Mouse (Mus musculus) brain, embryonic 18.5 days (tissue): ENCODE results near the gene Ctdsp2.

Experiments
- DNase-seq: peaks from one replicate; pipeline ENCODE4 v3.0.0-alpha.2; 2012; ENCODE audit warnings: low read depth, low spot score

Ctdsp2 gene

GRCm38 (mm10) chr10:126978277-126978994 is at the start of gene Ctdsp2:
Gene Ctdsp2 (plus strand): TSS chr10:126978717.
- DNase-seq: peak; percentile 94

GRCm38 (mm10) chr10:126928819-126929206 is 49.7 kb upstream of the Ctdsp2 start:
- no peak for DNase-seq

- DNase-seq: no peak
These were observed 49.0 kb upstream of the Ctdsp2 start for GRCm38 (mm10) chr10:126929543-126929942.

GRCm38 (mm10) chr10:126930270-126931121 is 48.0 kb upstream of the Ctdsp2 start:
- DNase-seq: no peak

- DNase-seq: no peak
These were observed 47.3 kb upstream of the Ctdsp2 start for GRCm38 (mm10) chr10:126931123-126931759.

GRCm38 (mm10) chr10:126931760-126932139 is 46.8 kb upstream of the Ctdsp2 start:
- DNase-seq: no peak

GRCm38 (mm10) chr10:126934561-126934960 is 44.0 kb upstream of the Ctdsp2 start:
- DNase-seq: no peak

- no peak for DNase-seq
These were observed 43.4 kb upstream of the Ctdsp2 start for GRCm38 (mm10) chr10:126935121-126935520.

- no peak for DNase-seq
These were observed 42.7 kb upstream of the Ctdsp2 start for GRCm38 (mm10) chr10:126935556-126936381.

GRCm38 (mm10) chr10:126940949-126941348 is 37.6 kb upstream of the Ctdsp2 start:
- no peak for DNase-seq

- DNase-seq: no peak
These were observed 33.0 kb upstream of the Ctdsp2 start for GRCm38 (mm10) chr10:126945531-126945930.

- DNase-seq: no peak
These were observed 28.7 kb upstream of the Ctdsp2 start for GRCm38 (mm10) chr10:126949824-126950223.

- no peak for DNase-seq
These were observed 27.9 kb upstream of the Ctdsp2 start for GRCm38 (mm10) chr10:126950572-126950971.

- no peak for DNase-seq
These were observed 26.1 kb upstream of the Ctdsp2 start for GRCm38 (mm10) chr10:126952375-126952774.

- no peak for DNase-seq
These were observed 25.5 kb upstream of the Ctdsp2 start for GRCm38 (mm10) chr10:126953029-126953471.

- no peak for DNase-seq
These were observed 21.7 kb upstream of the Ctdsp2 start for GRCm38 (mm10) chr10:126956692-126957358.

- no peak for DNase-seq
These were observed 21.0 kb upstream of the Ctdsp2 start for GRCm38 (mm10) chr10:126957359-126958107.

GRCm38 (mm10) chr10:126960496-126960895 is 18.0 kb upstream of the Ctdsp2 start:
- no peak for DNase-seq

- DNase-seq: no peak
These were observed 16.8 kb upstream of the Ctdsp2 start for GRCm38 (mm10) chr10:126961757-126962156.
